Mouse (Mus musculus) heart, postnatal 0 days (tissue): ENCODE measurements at regions not wholly inside any gene's neighbourhood (a gene's known extent, or its start where the extent isn't known, plus 50 kb on each side); places are given as distances from the start of the nearest gene placed in this dataset.

ENCODE experiments used
- CTCF ChIP-seq: IDR thresholded peaks from 2 replicates; pipeline ENCODE4 v1.5.1; 2016; ENCODE audit warnings: antibody characterized with exemption, control low read depth, low read depth
- EP300 ChIP-seq: IDR thresholded peaks from 2 replicates; pipeline ENCODE4 v1.6.1; 2016; ENCODE audit warnings: antibody characterized with exemption, low read depth

DNA sequence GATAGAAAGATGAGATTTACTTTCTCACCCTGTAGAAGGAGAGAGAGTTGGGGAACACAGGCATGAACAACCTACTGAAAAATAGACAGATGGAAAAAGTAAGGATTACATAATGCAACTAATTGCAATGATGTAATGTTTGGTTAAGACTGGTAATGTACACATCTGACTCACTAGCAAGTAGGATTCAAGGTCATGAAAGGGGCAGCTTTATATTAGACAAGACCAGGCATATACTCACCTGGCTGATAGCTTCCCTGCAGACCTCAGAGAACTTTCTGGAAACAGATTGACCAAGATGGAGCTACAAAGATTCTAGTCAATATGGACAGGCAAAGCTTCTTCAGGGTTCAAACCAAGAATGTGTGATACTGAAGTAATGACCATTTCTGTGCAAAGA is 227.7 kb upstream of the Dab2 start:
- TF ChIP-seq EP300 (no peak), CTCF (no peak)
